Mouse (Mus musculus): Measurements from ENCODE around the gene Hhat. TPM values are rescaled to one million over a fixed set of nuclear protein-coding genes. Genes with fewer than 3 reads are reported as not detected.

The Hhat gene
- polyA plus RNA-seq, 1 experiment from 2014 or later = 4.8 TPM

- TF ChIP-seq CTCF (IDR thresholded peaks at IDR 0.05; ENCODE audit: low read depth) = no peak
- Histone ChIP-seq H3K4me3 (ENCODE audit: low read depth, low read length) (no peak overlapping the region), H3K27me3 (replicated peaks; ENCODE audit: control insufficient read depth, insufficient read depth, low read length) (no peaks in the 10 kb centered on the region), H3K4me1 (replicated peaks; ENCODE audit: control insufficient read depth, insufficient read depth, low read length) (no peaks in the 10 kb centered on the region), H3K9ac (ENCODE audit: low read depth, low read length) (no peak overlapping the region), H3K9me3 (ENCODE audit: control insufficient read depth) (no peaks in the 10 kb centered on the region), H3K4me2 (replicated peaks; ENCODE audit: low read depth) (no peak overlapping the region), H3K27ac (ENCODE audit: low read depth, low read length) (no peak overlapping the region), H3K36me3 (ENCODE audit: control insufficient read depth, insufficient read depth) (no peaks in the 10 kb centered on the region)
- no peak for ATAC-seq
- WGBS = 59% methylated on average over 1 of the region's 1 CpGs
These were observed 211.7 kb downstream of the Hhat start for GRCm38 (mm10) chr1:192559341-192559740.

- Histone ChIP-seq H3K9me3 (ENCODE audit: control insufficient read depth) (no peaks in the 10 kb centered on the region), H3K27ac (ENCODE audit: low read depth, low read length) (no peak overlapping the region), H3K4me2 (replicated peaks; ENCODE audit: low read depth) (no peak overlapping the region), H3K36me3 (ENCODE audit: control insufficient read depth, insufficient read depth) (no peaks in the 10 kb centered on the region), H3K27me3 (replicated peaks; ENCODE audit: control insufficient read depth, insufficient read depth, low read length) (no peaks in the 10 kb centered on the region), H3K4me3 (ENCODE audit: low read depth, low read length) (no peak overlapping the region), H3K9ac (ENCODE audit: low read depth, low read length) (no peak overlapping the region), H3K4me1 (replicated peaks; ENCODE audit: control insufficient read depth, insufficient read depth, low read length) (no peaks in the 10 kb centered on the region)
- WGBS = 75% methylated on average over 5 of the region's 5 CpGs
- no peak for ATAC-seq
- TF ChIP-seq CTCF (IDR thresholded peaks at IDR 0.05; ENCODE audit: low read depth) = no peak
These were observed 212.9 kb downstream of the Hhat start for GRCm38 (mm10) chr1:192557978-192558594.

GRCm38 (mm10) chr1:192555516-192555915 is 215.5 kb downstream of the Hhat start:
- no peaks in the 10 kb centered on the region for H3K27me3 ChIP-seq (replicated peaks; ENCODE audit: control insufficient read depth, insufficient read depth, low read length)
- no peaks in the 10 kb centered on the region for H3K4me1 ChIP-seq (replicated peaks; ENCODE audit: control insufficient read depth, insufficient read depth, low read length)
- H3K4me2 ChIP-seq (replicated peaks; ENCODE audit: low read depth) = no peak overlapping the region
- 65% methylated on average over 4 of the region's 4 CpGs for WGBS
- no peak overlapping the region for H3K27ac ChIP-seq (ENCODE audit: low read depth, low read length)
- TF ChIP-seq CTCF (IDR thresholded peaks at IDR 0.05; ENCODE audit: low read depth) = no peak
- H3K4me3 ChIP-seq (ENCODE audit: low read depth, low read length) = no peak overlapping the region
- no peaks in the 10 kb centered on the region for H3K36me3 ChIP-seq (ENCODE audit: control insufficient read depth, insufficient read depth)
- no peaks in the 10 kb centered on the region for H3K9me3 ChIP-seq (ENCODE audit: control insufficient read depth)
- no peak overlapping the region for H3K9ac ChIP-seq (ENCODE audit: low read depth, low read length)
- no peak for ATAC-seq

- Histone ChIP-seq H3K4me2 (replicated peaks; ENCODE audit: low read depth) (no peak overlapping the region), H3K9me3 (ENCODE audit: control insufficient read depth) (no peaks in the 10 kb centered on the region), H3K9ac (ENCODE audit: low read depth, low read length) (no peak overlapping the region), H3K4me3 (ENCODE audit: low read depth, low read length) (no peak overlapping the region), H3K27me3 (replicated peaks; ENCODE audit: control insufficient read depth, insufficient read depth, low read length) (no peaks in the 10 kb centered on the region), H3K4me1 (replicated peaks; ENCODE audit: control insufficient read depth, insufficient read depth, low read length) (no peaks in the 10 kb centered on the region), H3K36me3 (ENCODE audit: control insufficient read depth, insufficient read depth) (no peaks in the 10 kb centered on the region), H3K27ac (ENCODE audit: low read depth, low read length) (no peak overlapping the region)
- WGBS = 85% methylated on average over 3 of the region's 3 CpGs
- TF ChIP-seq CTCF (IDR thresholded peaks at IDR 0.05; ENCODE audit: low read depth) = no peak
- ATAC-seq = no peak
These were observed 220.5 kb downstream of the Hhat start for GRCm38 (mm10) chr1:192550561-192550960.

GRCm38 (mm10) chr1:192546843-192547242 is 224.2 kb downstream of the Hhat start:
- Histone ChIP-seq H3K27ac (ENCODE audit: low read depth, low read length) (no peak overlapping the region), H3K36me3 (ENCODE audit: control insufficient read depth, insufficient read depth) (no peaks in the 10 kb centered on the region), H3K4me3 (ENCODE audit: low read depth, low read length) (no peak overlapping the region), H3K4me2 (replicated peaks; ENCODE audit: low read depth) (no peak overlapping the region), H3K9ac (ENCODE audit: low read depth, low read length) (no peak overlapping the region), H3K9me3 (ENCODE audit: control insufficient read depth) (no peaks in the 10 kb centered on the region), H3K27me3 (replicated peaks; ENCODE audit: control insufficient read depth, insufficient read depth, low read length) (no peaks in the 10 kb centered on the region), H3K4me1 (replicated peaks; ENCODE audit: control insufficient read depth, insufficient read depth, low read length) (no peaks in the 10 kb centered on the region)
- ATAC-seq = no peak
- TF ChIP-seq CTCF (IDR thresholded peaks at IDR 0.05; ENCODE audit: low read depth) = peak; percentile 75
- WGBS = 26% methylated on average over 1 of the region's 1 CpGs

- H3K27me3 ChIP-seq (replicated peaks; ENCODE audit: control insufficient read depth, insufficient read depth, low read length) = no peaks in the 10 kb centered on the region
- no peak overlapping the region for H3K27ac ChIP-seq (ENCODE audit: low read depth, low read length)
- H3K4me3 ChIP-seq (ENCODE audit: low read depth, low read length) = no peak overlapping the region
- H3K36me3 ChIP-seq (ENCODE audit: control insufficient read depth, insufficient read depth) = no peaks in the 10 kb centered on the region
- ATAC-seq = no peak
- TF ChIP-seq CTCF (IDR thresholded peaks at IDR 0.05; ENCODE audit: low read depth) = no peak
- no peaks in the 10 kb centered on the region for H3K9me3 ChIP-seq (ENCODE audit: control insufficient read depth)
- 72% methylated on average over 7 of the region's 7 CpGs for WGBS
- no peak overlapping the region for H3K4me2 ChIP-seq (replicated peaks; ENCODE audit: low read depth)
- no peaks in the 10 kb centered on the region for H3K4me1 ChIP-seq (replicated peaks; ENCODE audit: control insufficient read depth, insufficient read depth, low read length)
- H3K9ac ChIP-seq (ENCODE audit: low read depth, low read length) = no peak overlapping the region
These were observed 226.1 kb downstream of the Hhat start for GRCm38 (mm10) chr1:192544901-192545300.

GRCm38 (mm10) chr1:192544091-192544490 is 226.9 kb downstream of the Hhat start:
- Histone ChIP-seq H3K9ac (ENCODE audit: low read depth, low read length) (no peak overlapping the region), H3K4me1 (replicated peaks; ENCODE audit: control insufficient read depth, insufficient read depth, low read length) (no peaks in the 10 kb centered on the region), H3K27me3 (replicated peaks; ENCODE audit: control insufficient read depth, insufficient read depth, low read length) (no peaks in the 10 kb centered on the region), H3K27ac (ENCODE audit: low read depth, low read length) (no peak overlapping the region), H3K36me3 (ENCODE audit: control insufficient read depth, insufficient read depth) (no peaks in the 10 kb centered on the region), H3K9me3 (ENCODE audit: control insufficient read depth) (no peaks in the 10 kb centered on the region), H3K4me2 (replicated peaks; ENCODE audit: low read depth) (no peak overlapping the region), H3K4me3 (ENCODE audit: low read depth, low read length) (no peak overlapping the region)
- no peak for ATAC-seq
- TF ChIP-seq CTCF (IDR thresholded peaks at IDR 0.05; ENCODE audit: low read depth) = no peak
- WGBS = 75% methylated on average over 9 of the region's 9 CpGs

Data from intestine, postnatal 0 days (tissue).